Mouse (Mus musculus) forebrain, embryonic 16.5 days (tissue): ENCODE measurements around the gene Calhm3. TPM values are rescaled to one million over a fixed set of nuclear protein-coding genes. Genes with fewer than 3 reads are reported as not detected.

Source experiments
- ATAC-seq: fragments of 200-750 bp; cut with Nextera tagmentation; 2 replicates; pipeline ENCODE4 v1.8.0; 2017; ENCODE audit warnings: mild to moderate bottlenecking, moderate library complexity
- H3K27ac ChIP-seq: fragments of 300-500 bp; sonication (generic); 2 replicates; pipeline ENCODE4 v1.5.1; 2014; ENCODE audit warnings: low read length, control low read depth
- H3K27me3 ChIP-seq: fragments of 300-500 bp; sonication (generic); replicated peaks from 2 replicates; pipeline ENCODE4 v1.6.1; 2014; ENCODE audit warnings: low read length; ENCODE audit not compliant: control insufficient read depth, insufficient read depth
- H3K36me3 ChIP-seq: fragments of 300-500 bp; sonication (generic); 2 replicates; pipeline ENCODE4 v1.6.1; 2014; ENCODE audit not compliant: control insufficient read depth, insufficient read depth
- H3K4me1 ChIP-seq: fragments of 300-500 bp; sonication (generic); replicated peaks from 2 replicates; pipeline ENCODE4 v1.6.1; 2014; ENCODE audit warnings: low read length; ENCODE audit not compliant: control insufficient read depth, insufficient read depth
- H3K4me2 ChIP-seq: fragments of 300-500 bp; sonication (generic); 2 replicates; pipeline ENCODE4 v1.6.1; 2014; ENCODE audit warnings: mild to moderate bottlenecking, low read length, control low read depth
- H3K4me3 ChIP-seq: fragments of 300-500 bp; sonication (generic); replicated peaks from 2 replicates; pipeline ENCODE4 v1.5.1; 2014; ENCODE audit warnings: mild to moderate bottlenecking, low read length, control low read depth
- H3K9ac ChIP-seq: fragments of 300-500 bp; sonication (generic); replicated peaks from 2 replicates; pipeline ENCODE4 v1.6.1; 2014; ENCODE audit warnings: low read depth, low read length, control low read depth
- H3K9me3 ChIP-seq: fragments of 300-500 bp; sonication (generic); 2 replicates; pipeline ENCODE4 v1.6.1; 2016; ENCODE audit warnings: low read length; ENCODE audit not compliant: control insufficient read depth
- WGBS: fragments of 180-500 bp; shearing (Covaris S2); extraction: QIAGEN DNeasy Blood & Tissue Kit; methylation state at CpG from one replicate; pipeline ENCODE4 v1.1.7; 2014; 5-methylcytosine and 5-hydroxymethylcytosine counted together
- polyA plus RNA-seq: library from polyadenylated mRNA; unstranded; fragments of >200 nt; fragmentation: Nextera tagmentation; extraction: Ambion mirVana; gene quantifications from 2 replicates; pipeline ENCODE4 v1.2.1, GENCODE M21; 2015

Calhm3 gene
- polyA plus RNA-seq, 1 experiment from 2014 or later, result not detected

DNA sequence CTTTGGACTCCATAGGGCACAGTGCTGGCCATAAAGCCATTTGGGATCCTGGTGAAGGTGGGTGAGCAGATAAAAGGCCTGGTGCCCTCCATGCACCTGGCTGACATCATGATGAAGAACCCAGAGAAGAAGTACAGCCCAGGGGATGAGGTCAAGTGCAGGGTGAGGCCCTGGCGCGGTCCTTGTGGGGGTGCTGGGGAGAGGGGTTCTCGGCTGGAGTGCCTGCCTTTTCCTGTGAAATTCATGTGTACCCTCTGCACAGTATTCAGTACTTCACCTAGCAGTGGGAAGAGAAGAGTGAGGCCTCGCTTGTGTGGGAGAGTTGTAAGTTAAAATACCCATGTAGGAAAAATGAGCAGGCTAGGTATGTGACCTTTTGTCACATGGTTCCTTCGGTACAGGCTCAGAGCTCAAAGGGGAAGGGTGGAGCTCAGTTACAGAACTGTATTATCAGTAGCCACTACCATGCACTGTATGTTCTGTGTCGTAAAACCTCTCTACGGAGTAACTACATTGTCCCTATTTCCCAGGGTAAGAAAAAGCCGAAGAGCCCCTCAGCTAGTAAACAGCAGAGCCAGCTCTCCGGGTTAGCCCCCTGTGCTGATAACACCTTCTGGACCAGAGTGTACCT, 52.8 kb downstream of the Calhm3 start:
- 94% methylated on average over 9 of the region's 9 CpGs for WGBS

More for the DNA sequence above, 52.8 kb downstream of the Calhm3 start:
- Histone ChIP-seq H3K4me1 (no peaks in the 10 kb centered on the region), H3K4me3 (no peak overlapping the region), H3K27me3 (no peaks in the 10 kb centered on the region), H3K36me3 (peaks cover 60% of the 10 kb centered on the region), H3K4me2 (no peak overlapping the region), H3K9me3 (no peaks in the 10 kb centered on the region), H3K9ac (no peak overlapping the region), H3K27ac (no peak overlapping the region)
- no peak for ATAC-seq

Other genes starting within 250 kb of the Calhm3 start
- gene Ina, start 143.1 kb downstream of the Calhm3 start, polyA plus RNA-seq, result 272 and 295 TPM in 2 replicates
- gene Nt5c2, start 142.6 kb downstream of the Calhm3 start, polyA plus RNA-seq, result 76.8 and 81.4 TPM in 2 replicates
- 28.9 and 32.3 TPM in 2 replicates for gene Pcgf6, start 106.9 kb downstream of the Calhm3 start, polyA plus RNA-seq
- gene Taf5, start 90.0 kb downstream of the Calhm3 start, polyA plus RNA-seq, result 5.8 and 6.0 TPM in 2 replicates
- gene Usmg5, start 67.1 kb downstream of the Calhm3 start, polyA plus RNA-seq, result 1,159 and 1,247 TPM in 2 replicates
- 7.5 and 8.1 TPM in 2 replicates for gene Pdcd11, start 67.0 kb downstream of the Calhm3 start, polyA plus RNA-seq
- gene Calhm2, start 19.5 kb downstream of the Calhm3 start, polyA plus RNA-seq, result 0.84 and 1.4 TPM in 2 replicates
- not detected in 2 replicates for gene Calhm1, start 13.5 kb downstream of the Calhm3 start, polyA plus RNA-seq
- gene Neurl1a, start 21.1 kb upstream of the Calhm3 start, polyA plus RNA-seq, result 7.2 and 11.0 TPM in 2 replicates